Mouse (Mus musculus) ZHBTc4 (cell line): ENCODE measurements around the gene Irgq.

Source experiments
- DNase-seq: peaks from one replicate; pipeline ENCODE4 v3.0.0-alpha.2; 2011; ENCODE audit warnings: low read depth, low spot score

Irgq gene

DNA sequence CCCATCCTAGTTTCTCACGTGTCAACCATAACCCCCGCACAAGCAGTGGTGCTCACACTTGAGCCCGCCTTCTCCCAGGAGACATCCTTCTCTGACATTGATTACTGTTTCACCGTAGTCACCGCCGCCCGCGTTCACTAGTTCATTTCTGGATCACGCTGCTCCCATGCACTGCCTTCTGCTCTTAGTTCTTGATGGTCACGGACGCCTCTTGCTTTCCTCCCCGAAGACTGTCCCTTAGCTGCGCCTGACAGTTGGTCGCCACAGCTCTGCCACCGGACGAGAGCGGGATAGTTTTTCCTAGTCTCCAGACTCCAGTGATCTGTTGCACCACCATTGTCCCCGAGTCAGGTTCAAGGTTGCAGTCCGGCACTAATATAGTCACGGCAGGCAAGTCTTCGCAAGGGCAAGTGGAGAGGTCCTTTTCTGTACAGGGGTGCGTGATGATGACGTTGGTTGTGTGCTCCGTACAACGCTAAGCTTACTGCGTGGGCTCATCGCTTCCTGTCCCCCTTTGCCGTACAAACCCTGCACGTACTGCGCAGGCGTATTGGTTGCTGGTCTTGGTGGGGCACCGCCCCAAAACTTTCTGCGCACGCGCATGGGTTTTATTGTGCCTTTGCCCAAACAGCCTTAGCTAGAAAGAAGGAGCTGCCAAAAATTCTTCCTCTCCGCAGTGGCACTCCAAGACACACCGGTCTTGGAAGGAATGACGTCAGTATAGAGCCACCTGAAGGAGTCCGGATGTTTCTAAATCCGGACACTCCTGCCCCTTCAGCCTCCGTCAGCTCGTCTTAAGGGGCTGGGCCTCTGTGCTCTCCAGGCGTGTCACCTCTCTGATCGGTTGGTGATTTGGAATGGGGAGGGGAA lies at the start of gene Irgq:
Gene Irgq, plus strand, starts transcription at position 628 of the 870 bp plus-strand sequence.
- peak; percentile 99 for DNase-seq

DNA sequence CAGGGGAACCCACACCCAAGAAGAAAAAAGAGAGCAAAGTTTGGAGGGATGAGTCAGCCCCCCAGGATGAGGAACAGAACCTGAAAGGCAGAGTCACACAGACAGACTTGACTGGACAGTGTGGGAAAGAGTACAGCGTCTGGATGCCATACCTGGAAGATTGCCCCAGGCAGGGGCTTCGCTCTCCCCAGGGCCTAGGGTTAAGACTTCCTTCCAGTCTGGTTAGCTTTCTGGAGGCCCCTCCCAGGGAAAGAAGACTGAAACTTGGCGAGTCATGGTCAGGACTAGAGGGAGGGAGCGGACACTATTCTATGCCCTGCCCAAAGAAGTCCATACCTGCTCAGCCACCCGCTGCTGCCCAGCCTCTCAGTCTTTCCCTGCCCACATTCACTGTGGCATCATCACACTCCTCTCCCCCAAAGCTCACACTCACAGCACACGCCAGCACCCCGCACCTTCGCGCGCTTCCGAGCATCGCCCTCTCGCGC lies 49.5 kb upstream of the Irgq start:
- DNase-seq: no peak

- DNase-seq: peak; percentile 94
These were observed 48.8 kb upstream of the Irgq start, which contains the start of gene Cadm4 for GRCm38 (mm10) chr7:24481474-24482207. Gene Cadm4, plus strand, starts transcription at chr7:24482023.

- no peak for DNase-seq
These were observed 48.1 kb upstream of the Irgq start for GRCm38 (mm10) chr7:24482208-24483020.

- DNase-seq: peak; percentile 62
These were observed 47.2 kb upstream of the Irgq start for GRCm38 (mm10) chr7:24483291-24483690.

DNA sequence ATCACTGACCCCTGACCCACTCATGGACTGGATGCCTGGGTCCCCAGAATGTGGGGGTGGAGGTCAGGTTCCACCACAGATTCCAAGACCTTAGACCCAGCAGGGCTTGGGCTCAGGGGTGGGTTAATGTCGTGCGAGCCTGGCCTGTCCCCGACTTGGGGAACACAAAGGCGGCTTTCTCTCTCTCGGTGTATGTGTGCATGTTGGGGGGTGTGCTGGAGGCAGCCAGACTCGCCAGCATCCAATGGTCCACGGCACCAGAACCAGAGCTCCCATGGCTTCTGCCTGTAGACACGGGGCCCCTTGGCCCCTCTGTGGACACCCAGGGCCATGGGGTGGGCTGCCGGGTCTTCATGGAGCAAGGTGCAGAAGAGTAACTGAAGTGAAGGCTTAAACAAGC lies 45.0 kb upstream of the Irgq start:
- DNase-seq: no peak

GRCm38 (mm10) chr7:24486654-24487130 lies 43.8 kb upstream of the Irgq start:
- DNase-seq: no peak

- no peak for DNase-seq
These were observed 43.1 kb upstream of the Irgq start for GRCm38 (mm10) chr7:24487403-24487802.

- DNase-seq: no peak
These were observed 42.2 kb upstream of the Irgq start for GRCm38 (mm10) chr7:24488303-24488702.

GRCm38 (mm10) chr7:24499856-24500577 lies 30.5 kb upstream of the Irgq start:
- DNase-seq: peak; percentile 92

GRCm38 (mm10) chr7:24500929-24501328 lies 29.6 kb upstream of the Irgq start:
- DNase-seq: peak; percentile 88

DNA sequence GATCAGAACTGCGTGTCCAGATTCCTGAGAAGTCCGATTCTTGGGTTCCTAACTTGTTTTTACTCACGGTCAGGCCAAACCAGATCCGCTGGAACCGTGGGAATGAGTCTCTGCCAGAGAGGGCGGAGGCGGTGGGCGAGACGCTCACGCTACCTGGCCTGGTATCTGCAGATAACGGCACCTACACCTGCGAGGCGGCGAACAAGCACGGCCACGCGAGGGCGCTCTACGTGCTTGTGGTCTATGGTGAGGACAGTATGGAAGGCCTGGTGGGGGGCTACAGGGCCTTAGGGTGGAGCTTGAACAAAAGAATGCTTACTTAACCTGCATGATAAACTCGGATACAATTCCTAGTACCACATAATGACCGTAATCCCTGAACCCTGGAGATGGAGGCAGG lies 29.0 kb upstream of the Irgq start:
- peak; percentile 77 for DNase-seq

DNA sequence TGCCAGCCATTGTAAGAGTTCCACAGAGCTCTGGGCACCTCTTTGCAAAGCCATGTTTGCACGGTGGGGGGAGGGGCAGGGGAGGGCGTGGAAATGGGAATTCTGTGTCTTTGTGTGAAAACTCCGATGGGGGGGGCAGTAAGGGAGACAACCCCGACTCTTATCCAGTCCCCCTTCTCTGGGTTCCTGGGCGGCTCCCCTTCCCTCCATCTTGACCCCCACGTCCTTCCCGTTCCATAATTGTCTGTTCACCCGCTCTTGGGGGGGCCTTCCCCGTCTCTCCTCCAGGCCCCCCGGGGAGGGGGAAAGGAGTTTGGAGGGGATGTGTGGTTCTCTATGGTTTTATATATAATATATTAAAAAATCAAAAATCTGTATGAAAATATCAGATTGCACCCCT lies 26.5 kb upstream of the Irgq start:
- DNase-seq: no peak

- peak; percentile 78 for DNase-seq
These were observed 25.6 kb upstream of the Irgq start for GRCm38 (mm10) chr7:24504868-24505267.

GRCm38 (mm10) chr7:24505447-24506064 lies 24.9 kb upstream of the Irgq start:
- peak; percentile 75 for DNase-seq

- no peak for DNase-seq
These were observed 24.4 kb upstream of the Irgq start for GRCm38 (mm10) chr7:24506065-24506459.

GRCm38 (mm10) chr7:24506476-24506837 lies 24.0 kb upstream of the Irgq start:
- DNase-seq: no peak

- DNase-seq: peak; percentile 95
These were observed 23.4 kb upstream of the Irgq start, which contains the start of gene Zfp428 for GRCm38 (mm10) chr7:24506838-24507725. Gene Zfp428, plus strand, starts transcription at chr7:24507006.

- DNase-seq: no peak
These were observed 22.8 kb upstream of the Irgq start for GRCm38 (mm10) chr7:24507726-24508114.
